Mouse (Mus musculus): ENCODE data around the gene Polr1c.

DNA sequence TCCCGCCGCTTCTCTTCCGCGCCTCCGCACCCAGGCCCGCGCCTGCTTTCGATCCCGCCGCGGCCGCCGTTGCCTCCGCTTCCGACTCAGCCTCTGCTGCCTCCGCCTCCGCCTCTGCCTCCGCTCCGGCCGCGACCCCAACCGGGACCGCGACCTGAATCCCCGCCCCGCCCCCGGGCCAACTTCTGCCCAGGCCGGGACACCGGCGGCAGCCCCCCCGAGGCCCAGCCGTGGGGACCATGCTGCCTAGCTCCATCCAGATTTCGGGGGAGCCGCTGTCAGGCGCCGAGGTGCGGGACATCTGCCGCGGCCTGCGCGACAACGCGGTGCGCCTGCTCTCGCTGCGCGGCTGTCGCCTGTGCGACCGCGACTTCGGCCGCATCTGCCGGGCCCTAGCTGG is 6.3 kb upstream of the Polr1c start:
- no peak for TF ChIP-seq CTCF (IDR thresholded peaks at IDR 0.05; ENCODE audit: low read depth, low read length)
- TF ChIP-seq POLR2A (IDR thresholded peaks at IDR 0.05; ENCODE audit: borderline replicate concordance, low read depth, low read length) = no peak

All from bone marrow macrophage, adult 2 months (primary cell).